Mouse (Mus musculus) spleen, adult 2 months (tissue): ENCODE results near the gene Synrg. TPM values are rescaled to one million over a fixed set of nuclear protein-coding genes. Genes with fewer than 3 reads are reported as not detected.

Experiments used
- DNase-seq, 2 experiments: peaks; one replicate each; pipeline versions ENCODE4 v3.0.0 to v3.0.0-alpha.2; 2012 to 2021; ENCODE audit warnings: low spot score in 2 of 2, low read depth in 1 of 2
- H3K27ac ChIP-seq: fragments of 200-500 bp; 2 replicates; pipeline ENCODE4 v1.5.1; 2012; ENCODE audit warnings: low read length, inconsistent platforms; ENCODE audit not compliant: insufficient read depth
- H3K27me3 ChIP-seq: fragments of 200-500 bp; 2 replicates; pipeline ENCODE4 v1.6.1; 2012; ENCODE audit warnings: mild to moderate bottlenecking, moderate library complexity, low read length, inconsistent platforms; ENCODE audit not compliant: control insufficient read depth, insufficient read depth
- H3K36me3 ChIP-seq: fragments of 200-500 bp; 2 replicates; pipeline ENCODE4 v1.6.1; 2012; ENCODE audit warnings: mild to moderate bottlenecking, low read length, inconsistent platforms; ENCODE audit not compliant: control insufficient read depth, insufficient read depth
- H3K4me1 ChIP-seq: fragments of 200-500 bp; 2 replicates; pipeline ENCODE4 v1.6.1; 2011; ENCODE audit warnings: inconsistent platforms; ENCODE audit not compliant: control insufficient read depth, insufficient read depth, insufficient read length
- H3K4me3 ChIP-seq: fragments of 200-500 bp; 2 replicates; pipeline ENCODE4 v1.5.1; 2011; ENCODE audit warnings: mild to moderate bottlenecking, inconsistent platforms; ENCODE audit not compliant: insufficient read depth, insufficient read length; ENCODE audit errors: extremely low read depth
- CTCF ChIP-seq: fragments of 200-500 bp; IDR thresholded peaks from 2 replicates; pipeline ENCODE4 v1.5.1; 2011; ENCODE audit warnings: mild to moderate bottlenecking, inconsistent platforms; ENCODE audit not compliant: insufficient read depth, insufficient read length, insufficient replicate concordance; ENCODE audit errors: extremely low read depth
- POLR2A ChIP-seq: fragments of 200-500 bp; IDR thresholded peaks from 2 replicates; pipeline ENCODE4 v1.6.1; 2011; ENCODE audit warnings: low read depth, low read length, inconsistent platforms
- WGBS: fragments of 180-500 bp; shearing (Covaris S2); methylation state at CpG from one replicate; pipeline ENCODE4 v1.1.7; 2018; 5-methylcytosine and 5-hydroxymethylcytosine counted together
- polyA plus RNA-seq: library from polyadenylated mRNA; depleted of rRNA; stranded (reverse); fragments of >200 nt; gene quantifications from 2 replicates; pipeline ENCODE4 v1.2.3, GENCODE M21; 2012

Gene Synrg
- polyA plus RNA-seq, 1 experiment, result 19.4 TPM

GRCm38 (mm10) chr11:83969040-83969439, 4.8 kb downstream of the Synrg start:
- 92% methylated on average over 3 of the region's 3 CpGs for WGBS
- TF ChIP-seq CTCF (no peak), POLR2A (no peak)
- peaks cover 5% of the 10 kb centered on the region; the same call in 1 of the 2 replicates for H3K4me1 ChIP-seq
- 0 out of 2 replicates have a peak, but pooled peaks cover 1% of the 10 kb centered on the region for H3K36me3 ChIP-seq
- H3K27ac ChIP-seq, result no peak overlapping the region
- no peak overlapping the region for H3K4me3 ChIP-seq
- no peak for DNase-seq
- peaks cover 1% of the 10 kb centered on the region; the same call in 1 of the 2 replicates for H3K27me3 ChIP-seq

- Histone ChIP-seq H3K4me3 (no peak overlapping the region), H3K27me3 (no peaks in the 10 kb centered on the region), H3K4me1 (no peaks in the 10 kb centered on the region), H3K27ac (no peak overlapping the region), H3K36me3 (peaks cover 20% of the 10 kb centered on the region)
- DNase-seq, result no peak
- 81% methylated on average over 7 of the region's 7 CpGs for WGBS
- TF ChIP-seq CTCF (no peak), POLR2A (no peak)
These were observed 10.5 kb downstream of the Synrg start for GRCm38 (mm10) chr11:83974561-83975346.

- Histone ChIP-seq H3K36me3 (peaks cover 25% of the 10 kb centered on the region), H3K27me3 (no peaks in the 10 kb centered on the region), H3K4me1 (no peaks in the 10 kb centered on the region), H3K27ac (no peak overlapping the region), H3K4me3 (no peak overlapping the region)
- DNase-seq, result no peak
- TF ChIP-seq CTCF, result no peak
- no peak for TF ChIP-seq POLR2A
- 82% methylated on average over 1 of the region's 1 CpGs for WGBS
These were observed 11.3 kb downstream of the Synrg start for GRCm38 (mm10) chr11:83975488-83975887.

GRCm38 (mm10) chr11:83976236-83976977, 12.2 kb downstream of the Synrg start:
- 87% methylated on average over 13 of the region's 13 CpGs for WGBS
- peaks cover 29% of the 10 kb centered on the region for H3K36me3 ChIP-seq
- H3K4me3 ChIP-seq, result no peak overlapping the region
- DNase-seq, result no peak
- H3K27me3 ChIP-seq, result no peaks in the 10 kb centered on the region
- no peaks in the 10 kb centered on the region for H3K4me1 ChIP-seq
- H3K27ac ChIP-seq, result no peak overlapping the region
- TF ChIP-seq CTCF (no peak), POLR2A (no peak)

- H3K4me1 ChIP-seq, result no peaks in the 10 kb centered on the region
- DNase-seq, result no peak
- H3K36me3 ChIP-seq, result peaks cover 35% of the 10 kb centered on the region
- no peaks in the 10 kb centered on the region for H3K27me3 ChIP-seq
- WGBS, result 90% methylated on average over 2 of the region's 2 CpGs
- no peak overlapping the region for H3K4me3 ChIP-seq
- no peak for TF ChIP-seq POLR2A
- no peak for TF ChIP-seq CTCF
- no peak overlapping the region for H3K27ac ChIP-seq
These were observed 13.6 kb downstream of the Synrg start for GRCm38 (mm10) chr11:83977810-83978209.

- 92% methylated on average over 6 of the region's 6 CpGs for WGBS
- H3K27ac ChIP-seq, result no peak overlapping the region
- peaks cover 40% of the 10 kb centered on the region for H3K36me3 ChIP-seq
- TF ChIP-seq POLR2A (no peak), CTCF (no peak)
- H3K27me3 ChIP-seq, result no peaks in the 10 kb centered on the region
- DNase-seq, result no peak
- H3K4me1 ChIP-seq, result no peaks in the 10 kb centered on the region
- H3K4me3 ChIP-seq, result no peak overlapping the region
These were observed 15.8 kb downstream of the Synrg start for GRCm38 (mm10) chr11:83979992-83980391.

GRCm38 (mm10) chr11:83981338-83981737, 17.1 kb downstream of the Synrg start:
- 92% methylated on average over 10 of the region's 10 CpGs for WGBS

More at GRCm38 (mm10) chr11:83981338-83981737, 17.1 kb downstream of the Synrg start:
- TF ChIP-seq POLR2A (no peak), CTCF (no peak)
- Histone ChIP-seq H3K36me3 (peaks cover 46% of the 10 kb centered on the region), H3K27me3 (no peaks in the 10 kb centered on the region), H3K4me3 (no peak overlapping the region), H3K4me1 (no peaks in the 10 kb centered on the region), H3K27ac (no peak overlapping the region)
- DNase-seq, result no peak
